Mouse (Mus musculus) brain, embryonic 14.5 days (tissue): ENCODE results near the gene Slpi.

ENCODE experiments used
- CTCF ChIP-seq: fragments of 200-500 bp; IDR thresholded peaks from 2 replicates; pipeline ENCODE4 v1.5.1; 2012; ENCODE audit warnings: inconsistent platforms, mild to moderate bottlenecking, moderate library complexity, borderline replicate concordance; ENCODE audit not compliant: insufficient read depth, insufficient read length; ENCODE audit errors: extremely low read depth
- POLR2A ChIP-seq: fragments of 200-500 bp; IDR thresholded peaks from 2 replicates; pipeline ENCODE4 v1.6.1; 2012; ENCODE audit warnings: mild to moderate bottlenecking, inconsistent platforms, borderline replicate concordance; ENCODE audit not compliant: poor library complexity, insufficient read depth, insufficient read length, severe bottlenecking; ENCODE audit errors: extremely low read depth

- TF ChIP-seq POLR2A (no peak), CTCF (no peak)
Measured at GRCm38 (mm10) chr2:164396076-164396475, 7.2 kb upstream of the Slpi start.
